Mouse (Mus musculus): Measurements from ENCODE around the gene Tas2r113.
"Not testable (repeated sequence)": the region's sequence is repeated elsewhere in the genome, so short reads cannot be mapped to it uniquely, and the experiment has no call there.

The Tas2r113 gene

GRCm38 (mm10) chr6:132892711-132893110 is at the start of gene Tas2r113:
Gene Tas2r113, plus strand, starts transcription at chr6:132893011.
- DNase-seq (ENCODE audit: low spot score in 2 of 2): no peak

- DNase-seq (ENCODE audit: low spot score in 2 of 2): no peak
These were observed 46.0 kb upstream of the Tas2r113 start, which contains the start of gene Tas2r123 for GRCm38 (mm10) chr6:132846842-132847241. Gene Tas2r123, plus strand, starts transcription at chr6:132847142.

GRCm38 (mm10) chr6:132855138-132855537 is 37.7 kb upstream of the Tas2r113 start, which contains the start of gene Tas2r116:
Gene Tas2r116, plus strand, starts transcription at chr6:132855438.
- DNase-seq (ENCODE audit: low spot score in 2 of 2): no peak

GRCm38 (mm10) chr6:132867708-132868107 is 25.1 kb upstream of the Tas2r113 start, which contains the start of gene Tas2r110:
Gene Tas2r110, plus strand, starts transcription at chr6:132868008.
- no peak for DNase-seq (ENCODE audit: low spot score in 2 of 2)

GRCm38 (mm10) chr6:132909351-132909750 is 16.5 kb downstream of the Tas2r113 start, which contains the start of gene Tas2r125:
Gene Tas2r125, plus strand, starts transcription at chr6:132909651.
- no peak for DNase-seq (ENCODE audit: low spot score in 2 of 2)

GRCm38 (mm10) chr6:132941376-132941775 is 48.6 kb downstream of the Tas2r113 start:
- DNase-seq (ENCODE audit: low spot score in 2 of 2): not testable (repeated sequence)

All from heart, adult 9 months (tissue).